Mouse (Mus musculus): ENCODE results near the gene Tnf. TPM values are rescaled to one million over a fixed set of nuclear protein-coding genes. Genes with fewer than 3 reads are reported as not detected.
A peak's percentile ranks its signal among the peaks of the same experiment; 100 is the strongest.

Gene Tnf
- total RNA-seq, 2 experiments from 2014 or later: not detected

DNA sequence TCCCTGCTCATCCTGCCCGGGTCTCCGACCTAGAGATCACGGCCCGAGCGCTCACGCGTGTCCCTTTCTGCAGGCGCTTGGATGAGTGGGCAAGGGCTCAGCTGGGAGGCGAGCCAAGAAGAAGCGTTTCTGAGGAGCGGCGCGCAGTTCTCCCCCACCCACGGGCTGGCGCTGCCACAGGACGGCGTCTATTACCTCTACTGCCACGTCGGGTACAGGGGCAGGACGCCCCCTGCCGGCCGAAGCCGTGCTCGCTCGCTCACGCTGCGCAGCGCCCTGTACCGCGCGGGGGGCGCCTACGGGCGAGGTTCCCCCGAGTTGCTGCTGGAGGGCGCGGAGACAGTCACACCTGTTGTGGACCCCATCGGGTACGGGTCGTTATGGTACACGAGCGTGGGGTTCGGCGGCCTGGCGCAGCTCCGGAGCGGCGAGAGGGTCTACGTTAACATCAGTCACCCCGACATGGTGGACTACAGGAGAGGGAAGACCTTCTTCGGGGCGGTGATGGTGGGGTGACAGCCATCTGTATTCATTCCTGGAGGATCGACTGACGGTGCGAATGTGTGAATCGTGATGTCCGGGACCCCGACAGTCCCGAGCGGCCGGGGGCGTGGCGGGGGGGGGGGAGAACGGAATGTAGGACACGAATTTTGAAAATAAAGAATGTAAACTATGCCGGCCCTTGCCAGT, 6.0 kb downstream of the Tnf start:
- no peak overlapping the region for H3K27ac ChIP-seq
- intact Hi-C loops (cut with DNase I): no loop called here
- TF ChIP-seq CTCF (IDR thresholded peaks at IDR 0.05): peak; percentile 91
- H3K4me3 ChIP-seq: peak overlapping the region; percentile 47
- DNase-seq (ENCODE audit: extremely low spot score in 1 of 2, low spot score in 2 of 2): peak; percentile 78 to 79

GRCm38 (mm10) chr17:35194844-35195630, 6.8 kb downstream of the Tnf start:
- Histone ChIP-seq H3K4me3 (peak overlapping the region; percentile 47), H3K27ac (no peak overlapping the region)
- intact Hi-C loops (cut with DNase I): no loop called here
- no peak for TF ChIP-seq CTCF (IDR thresholded peaks at IDR 0.05)
- no peak for DNase-seq (ENCODE audit: extremely low spot score in 1 of 2, low spot score in 2 of 2)

DNA sequence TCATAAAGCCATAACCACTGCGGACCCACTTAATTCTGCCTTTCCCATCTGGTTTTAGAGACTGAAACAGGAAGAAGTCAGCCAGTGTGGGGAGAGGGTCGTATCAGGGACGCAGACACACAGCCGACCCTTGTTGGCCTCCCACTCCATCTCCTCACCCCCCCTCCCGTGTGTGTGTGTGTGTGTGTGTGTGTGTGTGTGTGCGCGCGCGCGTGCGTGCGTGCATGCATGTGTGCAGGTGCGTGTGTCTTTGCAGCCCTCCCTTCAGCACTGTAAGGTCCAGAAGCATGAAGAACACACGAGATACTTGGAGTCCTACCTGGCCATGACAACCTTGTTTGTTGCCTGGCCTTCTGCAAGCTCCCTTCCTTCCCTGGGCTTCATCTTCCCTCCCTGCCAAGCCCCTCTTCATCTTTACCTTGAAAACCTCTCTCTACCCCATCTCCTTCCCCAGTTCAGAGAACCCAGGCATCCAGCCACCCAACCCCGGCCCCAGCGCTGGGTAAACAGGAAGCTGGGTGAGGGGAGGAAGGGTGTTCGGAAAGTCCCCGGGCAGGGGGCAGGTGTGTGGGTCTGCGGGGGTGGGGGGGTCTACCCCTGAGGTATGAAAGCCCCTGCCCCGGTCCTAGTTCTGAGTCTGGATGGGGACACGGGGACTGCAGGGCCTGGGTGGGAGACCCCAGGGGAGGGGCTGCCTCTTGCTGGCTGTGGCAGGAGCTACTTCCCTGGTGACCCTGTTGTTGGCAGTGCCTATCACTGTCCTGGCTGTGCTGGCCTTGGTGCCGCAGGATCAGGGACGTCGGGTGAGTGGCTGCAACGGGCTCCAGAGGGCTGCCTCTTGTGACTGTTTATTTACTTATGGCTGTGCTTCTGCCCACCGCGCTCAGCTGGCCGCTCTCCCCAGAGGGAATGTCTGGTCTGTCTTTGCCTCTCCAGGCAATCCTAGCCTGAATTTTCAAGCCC, 7.6 kb downstream of the Tnf start, which contains the start of gene Ltb:
TSS of gene Ltb (plus strand) at position 559 of the 963 bp plus-strand sequence.
- DNase-seq (ENCODE audit: extremely low spot score in 1 of 2, low spot score in 2 of 2): no peak
- no peak within 1 kb of the TSS for H3K4me3 ChIP-seq
- intact Hi-C loops (cut with DNase I): no loop called here

DNA sequence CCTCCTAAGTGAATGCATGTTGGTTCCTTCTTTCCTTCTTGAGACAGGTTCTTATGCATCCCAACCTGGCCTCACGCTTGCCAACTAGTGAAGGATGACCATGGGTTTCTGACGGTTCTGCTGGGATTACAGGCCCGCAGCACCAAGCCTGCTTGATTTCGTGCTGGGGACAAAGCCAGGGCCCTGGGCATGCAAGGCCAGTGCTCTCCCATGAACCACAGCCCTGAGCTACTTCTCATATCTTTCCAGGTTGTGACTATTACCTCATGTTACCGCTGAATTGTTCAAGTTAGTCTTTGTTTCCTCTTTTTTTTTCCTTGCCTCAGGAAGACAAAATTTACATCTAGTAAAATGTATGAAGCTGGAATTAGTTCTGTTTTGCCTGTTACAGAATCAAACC, 8.9 kb downstream of the Tnf start:
- Histone ChIP-seq H3K4me3 (no peak overlapping the region), H3K27ac (no peak overlapping the region)
- DNase-seq (ENCODE audit: extremely low spot score in 1 of 2, low spot score in 2 of 2): no peak
- no peak for TF ChIP-seq CTCF (IDR thresholded peaks at IDR 0.05)
- intact Hi-C loops (cut with DNase I): no loop called here

More for the DNA sequence above, 7.6 kb downstream of the Tnf start, which contains the start of gene Ltb:
- no peak within 1 kb of the TSS for H3K27ac ChIP-seq
- no peak for TF ChIP-seq CTCF (IDR thresholded peaks at IDR 0.05)

GRCm38 (mm10) chr17:35191723-35192122, 10.1 kb downstream of the Tnf start:
- TF ChIP-seq CTCF (IDR thresholded peaks at IDR 0.05): no peak; the same call in 1 of the 2 replicates
- intact Hi-C loops (cut with DNase I): no loop called here
- DNase-seq (ENCODE audit: extremely low spot score in 1 of 2, low spot score in 2 of 2): no peak
- no peak overlapping the region for H3K27ac ChIP-seq
- no peak overlapping the region for H3K4me3 ChIP-seq

DNA sequence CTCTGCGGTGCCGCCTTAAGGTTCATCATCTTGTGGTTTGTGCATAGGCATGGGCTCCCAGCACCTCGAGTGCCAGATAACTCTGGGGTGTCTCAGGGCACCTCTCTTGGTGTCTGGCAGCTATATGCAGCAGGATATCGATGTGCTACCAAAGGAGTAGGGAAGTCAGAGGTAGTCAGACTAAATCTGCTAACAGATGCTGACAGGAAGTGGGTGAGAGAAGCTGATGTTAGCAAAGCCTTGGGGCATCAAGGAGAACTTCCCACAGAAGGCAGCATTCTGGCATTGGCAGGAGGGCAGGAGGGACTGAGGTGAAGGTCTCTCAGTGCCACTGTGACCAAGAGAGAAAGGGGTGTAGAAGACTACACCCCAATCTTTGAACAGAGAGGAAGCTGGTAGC, 11.7 kb downstream of the Tnf start:
- no peak overlapping the region for H3K4me3 ChIP-seq
- H3K27ac ChIP-seq: no peak overlapping the region; the same call in 1 of the 2 replicates
- no peak for TF ChIP-seq CTCF (IDR thresholded peaks at IDR 0.05)
- DNase-seq (ENCODE audit: extremely low spot score in 1 of 2, low spot score in 2 of 2): no peak
- intact Hi-C loops (cut with DNase I): no loop called here

- Histone ChIP-seq H3K27ac (peak overlapping the region; percentile 7; the same call in 1 of the 2 replicates), H3K4me3 (no peak overlapping the region)
- no peak for DNase-seq (ENCODE audit: extremely low spot score in 1 of 2, low spot score in 2 of 2)
- intact Hi-C loops (cut with DNase I): no loop called here
- no peak for TF ChIP-seq CTCF (IDR thresholded peaks at IDR 0.05)
Measured at GRCm38 (mm10) chr17:35189186-35189585, 12.6 kb downstream of the Tnf start.

DNA sequence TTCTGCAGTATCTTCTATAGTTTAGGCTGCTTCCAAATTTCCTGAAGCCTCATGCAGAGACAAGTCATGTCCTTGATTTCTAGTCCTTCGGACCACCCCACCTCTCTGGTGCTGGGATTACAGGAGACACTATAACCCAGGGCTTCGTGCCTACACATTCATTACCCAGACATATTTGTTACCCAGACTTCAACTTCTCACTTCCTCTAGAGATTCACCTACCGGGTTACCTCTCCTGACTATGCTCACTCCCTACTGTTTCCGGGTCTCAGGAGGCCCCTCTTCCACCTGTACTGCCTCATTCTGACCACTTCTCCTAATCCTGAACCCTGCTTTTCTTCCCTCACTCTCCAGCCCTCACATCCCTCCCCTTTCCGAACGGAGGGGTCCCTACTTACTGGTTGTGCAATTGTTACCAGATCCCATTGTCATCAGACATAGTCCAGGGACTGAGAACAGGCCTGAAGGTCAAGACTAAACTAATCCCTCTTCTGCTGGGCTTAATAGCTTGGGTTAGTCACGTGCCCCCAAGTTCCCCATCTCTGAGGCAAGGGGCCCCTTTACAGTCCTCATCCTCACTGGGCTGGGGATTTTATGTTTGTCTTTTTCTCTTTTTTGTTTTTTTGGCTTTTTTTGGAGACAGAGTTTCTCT, 13.7 kb downstream of the Tnf start, which contains the start of gene Lst1:
TSS of gene Lst1 (minus strand) at position 481 of the 652 bp plus-strand sequence.
- Histone ChIP-seq H3K27ac (no peak within 1 kb of the TSS), H3K4me3 (no peak within 1 kb of the TSS)
- intact Hi-C loops (cut with DNase I): no loop called here
- DNase-seq (ENCODE audit: extremely low spot score in 1 of 2, low spot score in 2 of 2): no peak
- TF ChIP-seq CTCF (IDR thresholded peaks at IDR 0.05): no peak

GRCm38 (mm10) chr17:35187345-35187744, 14.5 kb downstream of the Tnf start:
- no peak for DNase-seq (ENCODE audit: extremely low spot score in 1 of 2, low spot score in 2 of 2)
- H3K4me3 ChIP-seq: no peak overlapping the region
- intact Hi-C loops (cut with DNase I): no loop called here
- no peak overlapping the region for H3K27ac ChIP-seq
- no peak for TF ChIP-seq CTCF (IDR thresholded peaks at IDR 0.05)

DNA sequence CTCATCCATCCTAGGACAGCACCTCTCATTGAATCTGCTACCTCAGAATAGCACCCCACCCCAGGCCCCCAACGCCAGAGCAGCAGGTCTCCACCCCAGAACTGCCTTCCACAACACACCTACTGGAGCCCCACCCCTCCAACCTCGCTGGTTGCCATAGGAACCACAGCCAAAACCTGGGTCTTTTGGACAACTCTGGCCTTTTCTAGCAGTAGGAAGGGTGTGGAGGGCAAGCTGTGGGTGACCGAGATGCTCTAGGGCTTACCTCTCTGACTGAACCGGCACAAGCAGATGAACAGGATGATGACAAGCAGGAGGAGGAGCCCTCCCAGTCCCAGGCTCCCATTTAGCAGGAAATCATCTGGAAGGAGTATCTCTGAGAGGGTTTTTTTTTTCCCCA, 15.1 kb downstream of the Tnf start:
- intact Hi-C loops (cut with DNase I): no loop called here
- no peak for DNase-seq (ENCODE audit: extremely low spot score in 1 of 2, low spot score in 2 of 2)
- Histone ChIP-seq H3K4me3 (peak overlapping the region; percentile 3; the same call in 1 of the 2 replicates), H3K27ac (no peak overlapping the region; the same call in 1 of the 2 replicates)
- TF ChIP-seq CTCF (IDR thresholded peaks at IDR 0.05): no peak
